Mouse (Mus musculus): ENCODE data around the gene Egfl6. TPM values are rescaled to one million over a fixed set of nuclear protein-coding genes. Genes with fewer than 3 reads are reported as not detected.

Egfl6 gene
- polyA plus RNA-seq, 1 experiment = not detected

DNA sequence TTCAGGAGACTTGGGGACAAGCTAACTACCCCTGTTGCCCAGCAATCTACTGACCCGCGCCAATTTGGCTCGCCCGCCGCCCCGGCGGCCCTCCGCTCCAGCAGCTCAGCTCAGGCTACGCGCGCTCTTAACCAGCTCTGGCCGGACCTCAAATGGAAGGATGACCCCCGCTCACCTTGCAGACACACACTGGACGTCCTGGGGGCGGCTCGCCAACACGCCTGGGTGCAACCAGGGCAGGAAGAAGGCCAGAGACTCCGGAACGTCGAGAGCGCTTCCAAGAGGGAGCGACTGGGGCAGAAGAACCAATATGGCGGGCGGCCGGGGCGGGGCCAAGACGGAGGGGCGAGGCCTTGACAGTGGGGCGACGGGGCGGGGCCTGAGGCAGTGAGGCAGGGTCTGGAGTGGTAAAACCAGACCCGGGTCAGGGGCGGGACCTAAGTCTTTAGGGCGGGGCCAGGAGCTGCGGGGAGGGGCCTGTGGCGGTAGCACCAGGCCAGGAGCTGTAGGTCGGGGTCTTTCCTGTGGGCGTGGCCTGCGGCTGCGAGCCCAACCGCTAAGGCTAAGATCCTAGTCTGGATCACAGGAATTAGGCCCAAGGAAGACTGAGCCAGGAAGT lies 106.0 kb downstream of the Egfl6 start, which contains the start of gene Rab9:
Gene Rab9, minus strand, starts transcription at position 503 of the 619 bp plus-strand sequence.
- peak within 1 kb of the TSS; percentile 69 for H3K4me3 ChIP-seq
- no peaks in the 10 kb centered on the region for H3K36me3 ChIP-seq (ENCODE audit: control insufficient read depth, insufficient read depth)
- H3K27me3 ChIP-seq (ENCODE audit: control insufficient read depth, insufficient read depth, insufficient read length) = no peaks in the 10 kb centered on the region
- TF ChIP-seq POLR2AphosphoS2 (IDR thresholded peaks at IDR 0.05; ENCODE audit: insufficient read length, low read depth) = peak; percentile 42
- TF ChIP-seq SRF (IDR thresholded peaks at IDR 0.05; ENCODE audit: control insufficient read depth, insufficient read length, low read depth) = no peak
- no peak for TF ChIP-seq MYOD1 (IDR thresholded peaks at IDR 0.05; ENCODE audit: control insufficient read depth in 1 of 3, insufficient read length in 2 of 3, low read depth in 2 of 3)
- no peak for TF ChIP-seq E2F4 (IDR thresholded peaks at IDR 0.05; ENCODE audit: insufficient read depth)
- TF ChIP-seq POLR2A (IDR thresholded peaks at IDR 0.05; ENCODE audit: insufficient read length, low read depth) = peak; percentile 50
- no peak for TF ChIP-seq TCF12 (IDR thresholded peaks at IDR 0.05; ENCODE audit: insufficient read depth, poor library complexity, severe bottlenecking)
- peak within 1 kb of the TSS; percentile 12 for H3ac ChIP-seq (ENCODE audit: control insufficient read depth, insufficient read length)
- peaks cover 46% of the 10 kb centered on the region for H3K79me2 ChIP-seq (ENCODE audit: control insufficient read depth, insufficient read depth)
- H3K4me2 ChIP-seq (ENCODE audit: low read depth) = peak within 1 kb of the TSS; percentile 66

GRCm38 (mm10) chrX:166478631-166479364 lies 106.7 kb downstream of the Egfl6 start:
- H3K36me3 ChIP-seq (ENCODE audit: control insufficient read depth, insufficient read depth) = no peaks in the 10 kb centered on the region
- H3ac ChIP-seq (ENCODE audit: control insufficient read depth, insufficient read length) = peak overlapping the region; percentile 12
- H3K4me2 ChIP-seq (ENCODE audit: low read depth) = peak overlapping the region; percentile 66
- TF ChIP-seq POLR2AphosphoS2 (IDR thresholded peaks at IDR 0.05; ENCODE audit: insufficient read length, low read depth) (no peak), E2F4 (IDR thresholded peaks at IDR 0.05; ENCODE audit: insufficient read depth) (no peak), USF1 (IDR thresholded peaks at IDR 0.05; ENCODE audit: low read depth) (peak; percentile 80)
- no peaks in the 10 kb centered on the region for H3K27me3 ChIP-seq (ENCODE audit: control insufficient read depth, insufficient read depth, insufficient read length)
- H3K4me3 ChIP-seq = peak overlapping the region; percentile 69
- H3K79me2 ChIP-seq (ENCODE audit: control insufficient read depth, insufficient read depth) = peaks cover 53% of the 10 kb centered on the region

DNA sequence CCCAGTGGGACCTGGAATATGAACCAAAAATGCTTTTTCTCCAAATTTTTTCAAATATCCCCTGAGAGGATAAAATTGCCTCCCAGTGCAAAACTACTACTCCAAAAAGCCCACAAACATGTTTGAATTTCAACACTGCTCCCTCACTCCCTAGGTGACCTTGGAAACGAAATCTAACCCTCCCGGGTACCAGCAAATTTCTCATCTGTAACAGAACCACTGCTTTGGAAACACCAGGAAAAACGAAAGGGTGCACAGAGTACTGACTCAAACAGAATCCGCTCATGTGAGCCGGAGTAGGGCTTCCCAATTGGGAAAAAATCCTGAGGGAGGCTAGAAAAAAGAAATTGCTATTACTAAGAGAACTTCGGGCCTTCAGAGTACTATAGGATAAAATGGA lies 108.1 kb downstream of the Egfl6 start:
- H3ac ChIP-seq (ENCODE audit: control insufficient read depth, insufficient read length) = no peak overlapping the region
- H3K4me3 ChIP-seq = no peak overlapping the region
- H3K4me2 ChIP-seq (ENCODE audit: low read depth) = peak overlapping the region; percentile 66
- no peaks in the 10 kb centered on the region for H3K36me3 ChIP-seq (ENCODE audit: control insufficient read depth, insufficient read depth)
- peaks cover 66% of the 10 kb centered on the region for H3K79me2 ChIP-seq (ENCODE audit: control insufficient read depth, insufficient read depth)
- no peaks in the 10 kb centered on the region for H3K27me3 ChIP-seq (ENCODE audit: control insufficient read depth, insufficient read depth, insufficient read length)
- TF ChIP-seq REST (IDR thresholded peaks at IDR 0.05; ENCODE audit: insufficient read depth, insufficient read length) (no peak), MAX (IDR thresholded peaks at IDR 0.05; ENCODE audit: low read depth) (no peak), MYOD1 (IDR thresholded peaks at IDR 0.05; ENCODE audit: control insufficient read depth in 1 of 3, insufficient read length in 2 of 3, low read depth in 2 of 3) (no peak), E2F4 (IDR thresholded peaks at IDR 0.05; ENCODE audit: insufficient read depth) (no peak), USF1 (IDR thresholded peaks at IDR 0.05; ENCODE audit: low read depth) (no peak), SRF (IDR thresholded peaks at IDR 0.05; ENCODE audit: control insufficient read depth, insufficient read length, low read depth) (no peak), POLR2A (IDR thresholded peaks at IDR 0.05; ENCODE audit: insufficient read length, low read depth) (no peak), CEBPB (IDR thresholded peaks at IDR 0.05; ENCODE audit: insufficient read depth, poor library complexity, severe bottlenecking) (no peak), TCF12 (IDR thresholded peaks at IDR 0.05; ENCODE audit: insufficient read depth, poor library complexity, severe bottlenecking) (no peak), MYOG (IDR thresholded peaks at IDR 0.05; ENCODE audit: control insufficient read depth in 1 of 3, insufficient read depth in 1 of 3, insufficient read length in 2 of 3, low read depth in 2 of 3) (no peak), TCF3 (IDR thresholded peaks at IDR 0.05; ENCODE audit: insufficient read length, low read depth) (no peak), POLR2AphosphoS2 (IDR thresholded peaks at IDR 0.05; ENCODE audit: insufficient read length, low read depth) (no peak)

Other genes with a start within 250 kb of the Egfl6 start
- gene Trappc2, start 145.1 kb downstream of the Egfl6 start, polyA plus RNA-seq (2012; fragmentation: generic; extraction: Trizol) = 7.1 TPM
- 1.6 TPM for gene Ofd1, start 145.0 kb downstream of the Egfl6 start, polyA plus RNA-seq (2012; fragmentation: generic; extraction: Trizol)
- 20.8 TPM for gene Rab9, start 105.9 kb downstream of the Egfl6 start, polyA plus RNA-seq (2012; fragmentation: generic; extraction: Trizol)
- gene Tceanc, start 67.2 kb downstream of the Egfl6 start, polyA plus RNA-seq (2012; fragmentation: generic; extraction: Trizol) = 0.86 TPM

All from myocyte (in vitro differentiated cells).